Mouse (Mus musculus) liver, embryonic 13.5 days (tissue): ENCODE results near the gene Mogs. TPM values are rescaled to one million over a fixed set of nuclear protein-coding genes. Genes with fewer than 3 reads are reported as not detected.

Experiments used
- ATAC-seq: fragments of 200-750 bp; cut with Nextera tagmentation; 2 replicates; pipeline ENCODE4 v1.8.0; 2017; ENCODE audit warnings: low read depth, mild to moderate bottlenecking, moderate number of reproducible peaks, moderate library complexity
- DNase-seq: peaks from one replicate; pipeline ENCODE4 v3.0.0; 2022
- H3K27ac ChIP-seq: fragments of 300-500 bp; sonication (generic); 2 replicates; pipeline ENCODE4 v1.5.1; 2015; ENCODE audit warnings: moderate library complexity, mild to moderate bottlenecking, inconsistent platforms
- H3K27me3 ChIP-seq: fragments of 300-500 bp; sonication (generic); 2 replicates; pipeline ENCODE4 v1.6.1; 2015; ENCODE audit warnings: mild to moderate bottlenecking, inconsistent platforms
- H3K36me3 ChIP-seq: fragments of 300-500 bp; sonication (generic); 2 replicates; pipeline ENCODE4 v1.6.1; 2015; ENCODE audit warnings: mild to moderate bottlenecking, inconsistent platforms
- H3K4me1 ChIP-seq: fragments of 300-500 bp; sonication (generic); replicated peaks from 2 replicates; pipeline ENCODE4 v1.6.1; 2015; ENCODE audit warnings: inconsistent platforms
- H3K4me2 ChIP-seq: fragments of 300-500 bp; sonication (generic); 2 replicates; pipeline ENCODE4 v1.6.1; 2015; ENCODE audit warnings: inconsistent platforms, mild to moderate bottlenecking, moderate library complexity
- H3K4me3 ChIP-seq: fragments of 300-500 bp; sonication (generic); replicated peaks from 2 replicates; pipeline ENCODE4 v1.5.1; 2015; ENCODE audit warnings: mild to moderate bottlenecking, inconsistent platforms
- H3K9ac ChIP-seq: fragments of 300-500 bp; sonication (generic); 2 replicates; pipeline ENCODE4 v1.6.1; 2015; ENCODE audit warnings: mild to moderate bottlenecking, inconsistent platforms
- H3K9me3 ChIP-seq: fragments of 300-500 bp; sonication (generic); replicated peaks from 2 replicates; pipeline ENCODE4 v1.6.1; 2016; ENCODE audit warnings: inconsistent platforms
- WGBS: fragments of 180-500 bp; shearing (Covaris S2); methylation state at CpG from one replicate; pipeline ENCODE4 v1.1.7; 2015; ENCODE audit not compliant: insufficient replicate concordance; 5-methylcytosine and 5-hydroxymethylcytosine counted together
- polyA plus RNA-seq: library from polyadenylated mRNA; unstranded; fragments of >200 nt; fragmentation: Nextera tagmentation; extraction: Ambion mirVana; gene quantifications from 2 replicates; pipeline ENCODE4 v1.2.1, GENCODE M21; 2015

Gene Mogs
- polyA plus RNA-seq, 1 experiment from 2014 or later = 46.7 TPM

GRCm38 (mm10) chr6:83116373-83117164 lies 1.3 kb downstream of the Mogs start:
- DNase-seq (no peak), ATAC-seq (no peak)
- peak overlapping the region; percentile 93 for H3K27ac ChIP-seq
- no peaks in the 10 kb centered on the region for H3K9me3 ChIP-seq
- H3K36me3 ChIP-seq = peaks cover 32% of the 10 kb centered on the region
- H3K4me1 ChIP-seq = peaks cover 78% of the 10 kb centered on the region
- H3K27me3 ChIP-seq = no peaks in the 10 kb centered on the region
- WGBS = 66% methylated on average over 11 of the region's 11 CpGs
- H3K4me3 ChIP-seq = peak overlapping the region; percentile 89
- H3K4me2 ChIP-seq = peak overlapping the region; percentile 97
- peak overlapping the region; percentile 96 for H3K9ac ChIP-seq

GRCm38 (mm10) chr6:83117165-83117438 lies 1.8 kb downstream of the Mogs start:
- H3K27me3 ChIP-seq = no peaks in the 10 kb centered on the region
- H3K4me2 ChIP-seq = peak overlapping the region; percentile 97
- ATAC-seq (no peak), DNase-seq (no peak)
- no peaks in the 10 kb centered on the region for H3K9me3 ChIP-seq
- 91% methylated on average over 4 of the region's 4 CpGs for WGBS
- peak overlapping the region; percentile 96 for H3K9ac ChIP-seq
- H3K4me3 ChIP-seq = peak overlapping the region; percentile 89
- peaks cover 32% of the 10 kb centered on the region for H3K36me3 ChIP-seq
- H3K4me1 ChIP-seq = peaks cover 75% of the 10 kb centered on the region
- H3K27ac ChIP-seq = peak overlapping the region; percentile 93; the same call in 1 of the 2 replicates

DNA sequence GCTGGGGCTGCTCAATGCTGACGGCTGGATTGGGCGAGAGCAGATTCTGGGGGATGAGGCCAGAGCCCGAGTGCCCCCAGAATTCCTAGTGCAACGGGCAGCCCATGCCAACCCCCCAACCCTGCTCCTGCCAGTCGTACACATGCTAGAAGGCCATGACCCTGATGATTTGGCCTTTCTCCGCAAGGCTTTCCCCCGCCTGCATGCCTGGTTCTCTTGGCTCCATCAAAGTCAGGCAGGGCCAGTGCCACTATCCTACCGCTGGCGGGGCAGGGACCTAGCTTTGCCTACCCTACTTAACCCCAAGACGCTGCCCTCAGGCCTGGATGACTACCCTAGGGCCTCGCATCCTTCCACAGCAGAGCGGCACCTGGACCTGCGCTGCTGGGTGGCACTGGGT lies 2.3 kb downstream of the Mogs start:
- H3K36me3 ChIP-seq = peaks cover 32% of the 10 kb centered on the region
- no peaks in the 10 kb centered on the region for H3K27me3 ChIP-seq
- DNase-seq = no peak
- peaks cover 76% of the 10 kb centered on the region for H3K4me1 ChIP-seq
- H3K9ac ChIP-seq = peak overlapping the region; percentile 96; the same call in 1 of the 2 replicates
- WGBS = 87% methylated on average over 13 of the region's 13 CpGs
- H3K4me3 ChIP-seq = no peak overlapping the region
- H3K27ac ChIP-seq = peak overlapping the region; percentile 31; the same call in 1 of the 2 replicates
- 0 out of 2 replicates have a peak overlapping the region, but pooled peaks have one; percentile 97 for H3K4me2 ChIP-seq
- no peaks in the 10 kb centered on the region for H3K9me3 ChIP-seq
- no peak for ATAC-seq

- peak overlapping the region; percentile 94; the same call in 1 of the 2 replicates for H3K27ac ChIP-seq
- H3K9me3 ChIP-seq = no peaks in the 10 kb centered on the region
- no peak overlapping the region for H3K4me3 ChIP-seq
- peaks cover 82% of the 10 kb centered on the region for H3K4me1 ChIP-seq
- no peak overlapping the region for H3K4me2 ChIP-seq
- no peak overlapping the region for H3K9ac ChIP-seq
- ATAC-seq (no peak), DNase-seq (no peak)
- no peaks in the 10 kb centered on the region for H3K27me3 ChIP-seq
- 84% methylated on average over 11 of the region's 11 CpGs for WGBS
- peaks cover 38% of the 10 kb centered on the region for H3K36me3 ChIP-seq
Measured at GRCm38 (mm10) chr6:83118369-83118768, 3.1 kb downstream of the Mogs start.

- 66% methylated on average over 14 of the region's 14 CpGs for WGBS
- no peaks in the 10 kb centered on the region for H3K9me3 ChIP-seq
- H3K36me3 ChIP-seq = peaks cover 41% of the 10 kb centered on the region
- H3K4me3 ChIP-seq = 0 out of 2 replicates have a peak overlapping the region, but pooled peaks have one; percentile 73
- DNase-seq = no peak
- H3K9ac ChIP-seq = peak overlapping the region; percentile 72
- peak overlapping the region; percentile 94 for H3K27ac ChIP-seq
- H3K4me2 ChIP-seq = peak overlapping the region; percentile 97
- no peak for ATAC-seq
- H3K4me1 ChIP-seq = peaks cover 82% of the 10 kb centered on the region
- H3K27me3 ChIP-seq = no peaks in the 10 kb centered on the region
Measured at GRCm38 (mm10) chr6:83118825-83119733, 3.8 kb downstream of the Mogs start.

- Histone ChIP-seq H3K9ac (peak overlapping the region; percentile 72), H3K27ac (peak overlapping the region; percentile 94), H3K9me3 (no peaks in the 10 kb centered on the region), H3K4me3 (peak overlapping the region; percentile 73), H3K27me3 (no peaks in the 10 kb centered on the region), H3K4me2 (peak overlapping the region; percentile 97), H3K4me1 (peaks cover 80% of the 10 kb centered on the region), H3K36me3 (peaks cover 41% of the 10 kb centered on the region)
- WGBS = 84% methylated on average over 7 of the region's 7 CpGs
- ATAC-seq (no peak), DNase-seq (no peak)
Measured at GRCm38 (mm10) chr6:83119734-83120051, 4.4 kb downstream of the Mogs start.

DNA sequence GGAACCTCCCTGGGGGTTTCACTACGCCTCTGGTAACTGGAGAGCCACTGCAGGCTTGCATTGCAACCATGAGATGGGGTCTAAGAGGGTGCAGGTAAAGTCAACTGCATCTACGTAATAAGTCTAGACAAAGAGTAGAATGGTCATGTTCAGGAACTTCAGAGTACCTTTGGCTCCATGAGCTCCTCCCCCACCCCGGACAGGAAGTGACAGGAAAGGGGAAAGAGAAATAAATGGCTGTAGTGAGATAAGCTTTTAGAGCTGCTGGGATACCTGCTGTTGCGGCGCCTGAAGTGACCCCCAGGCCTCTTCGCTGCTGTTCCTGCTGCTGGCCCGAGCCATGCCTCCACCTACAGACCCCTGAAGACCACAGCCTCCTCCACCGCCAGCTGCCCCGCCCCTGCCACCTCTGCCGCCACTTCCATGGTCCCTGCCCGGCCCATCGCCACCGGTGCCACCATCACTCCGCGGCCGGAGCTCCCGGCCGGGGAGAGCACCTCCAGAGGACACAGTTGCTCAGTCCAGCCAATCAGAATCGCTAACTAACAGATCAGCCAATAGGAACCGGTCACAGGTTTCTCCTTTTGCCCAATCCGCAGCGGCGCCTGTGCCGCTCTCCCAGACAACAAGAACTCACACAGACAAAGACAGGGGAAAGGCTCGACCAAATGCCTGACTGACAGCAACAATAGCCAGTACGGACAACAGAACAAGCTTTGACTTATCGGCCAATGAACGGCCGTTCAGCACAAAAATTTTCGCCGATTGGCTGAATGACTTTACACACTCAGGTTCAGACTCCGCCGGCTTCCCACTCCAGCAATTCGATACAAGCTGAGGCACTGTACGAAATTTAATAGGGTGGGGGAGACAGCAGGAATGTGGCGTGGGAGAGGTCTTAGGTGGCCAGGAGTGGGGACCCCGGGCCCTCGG lies 5.9 kb downstream of the Mogs start, which contains the start of gene Wbp1:
Gene Wbp1 (minus strand): TSS at position 630 of the 933 bp plus-strand sequence.
- no peaks in the 10 kb centered on the region for H3K9me3 ChIP-seq
- peak within 1 kb of the TSS; percentile 94 for H3K27ac ChIP-seq
- WGBS = under 1% methylated on average over 38 of the region's 38 CpGs
- H3K9ac ChIP-seq = peak within 1 kb of the TSS; percentile 83
- ATAC-seq (peak; percentile 90), DNase-seq (peak; percentile 95)
- peak within 1 kb of the TSS; percentile 73 for H3K4me3 ChIP-seq
- peaks cover 77% of the 10 kb centered on the region for H3K4me1 ChIP-seq
- peaks cover 41% of the 10 kb centered on the region for H3K36me3 ChIP-seq
- H3K27me3 ChIP-seq = no peaks in the 10 kb centered on the region
- H3K4me2 ChIP-seq = peak within 1 kb of the TSS; percentile 97

DNA sequence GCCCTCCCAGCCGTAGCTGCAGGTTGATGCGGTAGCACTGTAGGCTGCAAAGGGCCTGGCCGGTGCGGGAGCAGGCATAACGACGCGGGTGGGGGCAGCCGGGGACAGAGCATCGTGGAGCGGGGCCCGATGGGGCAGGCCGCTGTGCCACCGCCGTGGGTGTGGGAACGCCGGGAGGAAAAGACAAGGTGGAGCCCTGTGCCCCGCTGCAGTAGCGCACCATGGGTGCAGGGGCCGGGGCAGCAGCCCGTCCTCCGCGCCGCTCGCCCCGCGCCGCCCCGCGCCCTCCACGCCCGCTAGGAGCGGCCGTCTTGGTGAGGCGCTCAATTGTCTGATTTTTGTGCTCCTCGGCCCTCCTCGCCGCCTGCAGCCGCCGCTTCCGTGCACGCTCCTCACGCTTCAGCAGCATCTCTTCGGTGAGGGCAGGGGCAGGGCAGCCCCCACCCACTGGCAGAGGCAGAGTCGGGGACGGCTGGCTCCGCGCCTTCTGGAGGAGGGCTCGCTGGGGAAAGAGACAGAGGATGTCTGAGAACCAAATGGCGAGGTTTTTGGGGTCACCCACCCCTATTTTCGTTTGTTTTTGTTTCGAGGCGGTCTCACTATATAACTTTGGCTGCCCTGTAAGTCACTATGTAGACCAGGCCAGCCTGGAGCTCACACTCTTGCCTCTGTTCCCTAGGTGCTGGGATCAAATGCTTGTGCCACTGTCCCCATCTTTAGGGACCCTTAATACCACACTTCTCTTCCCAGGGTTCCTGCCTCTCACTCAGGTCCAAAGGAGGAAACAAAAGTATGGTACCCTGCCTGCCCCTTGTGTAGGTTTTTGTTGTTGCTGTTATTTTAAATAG lies 6.8 kb downstream of the Mogs start:
- Histone ChIP-seq H3K4me1 (peaks cover 68% of the 10 kb centered on the region), H3K36me3 (peaks cover 36% of the 10 kb centered on the region), H3K9me3 (no peaks in the 10 kb centered on the region), H3K9ac (peak overlapping the region; percentile 83), H3K27me3 (no peaks in the 10 kb centered on the region), H3K4me3 (peak overlapping the region; percentile 73), H3K4me2 (peak overlapping the region; percentile 97), H3K27ac (peak overlapping the region; percentile 94)
- no peak for DNase-seq
- peak; percentile 43 for ATAC-seq
- 3% methylated on average over 52 of the region's 52 CpGs for WGBS

GRCm38 (mm10) chr6:83122961-83123360 lies 7.7 kb downstream of the Mogs start:
- Histone ChIP-seq H3K9me3 (no peaks in the 10 kb centered on the region), H3K27me3 (no peaks in the 10 kb centered on the region), H3K4me3 (peak overlapping the region; percentile 73), H3K4me2 (peak overlapping the region; percentile 97), H3K9ac (peak overlapping the region; percentile 83), H3K27ac (peak overlapping the region; percentile 94), H3K4me1 (peaks cover 59% of the 10 kb centered on the region), H3K36me3 (peaks cover 27% of the 10 kb centered on the region)
- no peak for DNase-seq
- no peak for ATAC-seq
- WGBS = 89% methylated on average over 5 of the region's 5 CpGs

DNA sequence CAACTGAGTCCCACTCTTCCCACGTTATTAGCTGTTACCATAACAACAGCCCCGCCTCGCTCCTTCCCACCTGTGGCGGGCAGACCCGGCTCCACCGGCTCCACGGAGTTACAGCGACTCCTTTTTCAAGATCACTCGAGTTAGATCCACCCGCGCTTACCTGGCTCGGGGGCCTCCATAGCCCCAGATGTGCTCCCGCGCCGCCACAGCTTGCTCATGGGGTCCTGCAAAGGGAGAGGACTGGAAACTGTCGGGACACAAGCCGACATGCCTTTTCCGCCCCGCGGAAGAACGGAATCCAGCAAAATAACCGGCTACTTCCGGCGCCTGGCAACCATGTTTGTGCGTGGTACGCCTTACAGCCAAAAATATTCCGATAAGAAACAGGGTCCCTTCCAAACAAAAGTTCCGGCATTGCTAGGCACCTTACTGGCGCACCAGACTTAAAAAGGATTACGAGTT lies 9.6 kb downstream of the Mogs start:
- Histone ChIP-seq H3K36me3 (peaks cover 9% of the 10 kb centered on the region; the same call in 1 of the 2 replicates), H3K4me2 (peak overlapping the region; percentile 86), H3K27ac (peak overlapping the region; percentile 87), H3K4me1 (peaks cover 41% of the 10 kb centered on the region), H3K27me3 (no peaks in the 10 kb centered on the region), H3K9me3 (no peaks in the 10 kb centered on the region), H3K9ac (peak overlapping the region; percentile 85), H3K4me3 (peak overlapping the region; percentile 76)
- under 1% methylated on average over 30 of the region's 30 CpGs for WGBS
- peak; percentile 11 for ATAC-seq
- DNase-seq = peak; percentile 83
